In genomic region chr7:118428937-118429336, GRCm38 (mm10) we compare ENCODE assay signal across 21 mouse cellular contexts. TPM values are rescaled to one million over a fixed set of nuclear protein-coding genes. Genes with fewer than 3 reads are reported as not detected.
DNase-seq lines count a peak whose midpoint lies in the region; ATAC-seq lines count a peak whose summit lies in the region.
"Had no signal": no experiment of that assay in that cellular context is flagged by ENCODE, and none has a peak within 500 bp of the region (broad histone marks: within the 10 kb centered on the region; RNA-seq: fewer than 3 reads in every experiment).

No protein-coding gene starts in this region.

- no peaks in the 10 kb centered on the region for H3K36me3 ChIP-seq in forebrain, embryonic 14.5 days (ENCODE audit: control insufficient read depth, insufficient read depth, low read length)
- H3K36me3 ChIP-seq in forebrain, embryonic 11.5 days (ENCODE audit: control insufficient read depth, insufficient read depth, low read length): no peaks in the 10 kb centered on the region

- no peaks in the 10 kb centered on the region for H3K4me1 ChIP-seq in forebrain, embryonic 14.5 days (ENCODE audit: control insufficient read depth, insufficient read depth, low read length)
- H3K4me1 ChIP-seq in forebrain, embryonic 11.5 days (replicated peaks; ENCODE audit: control insufficient read depth, insufficient read depth, low read length): no peaks in the 10 kb centered on the region

- H3K4me2 ChIP-seq in forebrain, embryonic 14.5 days (ENCODE audit: low read length): no peak overlapping the region
- no peak overlapping the region for H3K4me2 ChIP-seq in forebrain, embryonic 11.5 days (ENCODE audit: low read depth, low read length, severe bottlenecking)
- H3K4me2 ChIP-seq: heart, embryonic 11.5 days had no signal

- no peak overlapping the region for H3K27ac ChIP-seq in forebrain, embryonic 14.5 days (ENCODE audit: low read depth, low read length)
- no peak overlapping the region for H3K27ac ChIP-seq in forebrain, embryonic 11.5 days (ENCODE audit: low read depth, low read length)
- H3K27ac ChIP-seq: kidney, postnatal 0 days; macrophage had no signal

- no peaks in the 10 kb centered on the region for H3K27me3 ChIP-seq in forebrain, embryonic 14.5 days (replicated peaks; ENCODE audit: control insufficient read depth, insufficient read depth, low read length)
- no peaks in the 10 kb centered on the region for H3K27me3 ChIP-seq in forebrain, embryonic 11.5 days (ENCODE audit: control insufficient read depth, insufficient read depth, low read length)

- H3K9ac ChIP-seq in forebrain, embryonic 14.5 days (ENCODE audit: low read length): no peak overlapping the region
- H3K9ac ChIP-seq in forebrain, embryonic 11.5 days (ENCODE audit: low read length): no peak overlapping the region
- H3K9ac ChIP-seq: liver, postnatal 0 days had no signal

- H3K9me3 ChIP-seq in forebrain, embryonic 14.5 days (replicated peaks; ENCODE audit: control insufficient read depth, low read length): no peaks in the 10 kb centered on the region
- no peaks in the 10 kb centered on the region for H3K9me3 ChIP-seq in forebrain, embryonic 11.5 days (ENCODE audit: control insufficient read depth, low read length)

- peak; percentile 39 for DNase-seq in forebrain, embryonic 14.5 days (ENCODE audit: low spot score)
- DNase-seq in forebrain, embryonic 11.5 days (ENCODE audit: low spot score): no peak
- DNase-seq in frontal cortex, postnatal 25 days (ENCODE audit: low spot score in 2 of 2): peak; percentile 42 to 52
- DNase-seq in layer of hippocampus, postnatal 36 days: peak; percentile 79 to 81
- peak; percentile 60 for DNase-seq in right cerebral cortex, postnatal 14 days
- DNase-seq in cerebellum, adult 9-11 months: no peak
- no peak for DNase-seq in T-cell, adult 2 months (ENCODE audit: low spot score)
- no peak for DNase-seq in cerebellum, postnatal 4 days (ENCODE audit: low spot score in 2 of 2)
- DNase-seq: B cell, adult 2 months; cerebellum, adult 11-12 months; embryo, embryonic 11 days; gastrocnemius, postnatal 25 days; liver, postnatal 0 days; retina, postnatal 1 day; thymus, adult 2 months had no signal

- ATAC-seq in forebrain, embryonic 14.5 days: peak; percentile 69
- ATAC-seq in forebrain, embryonic 11.5 days (replicated peaks; ENCODE audit: low FRiP score): no peak
- ATAC-seq: inflammation-experienced regulatory T-cells, adult 6 months; liver, postnatal 0 days had no signal

- no peak overlapping the region for H3K4me3 ChIP-seq in forebrain, embryonic 14.5 days (ENCODE audit: low read depth, low read length)
- H3K4me3 ChIP-seq in forebrain, embryonic 11.5 days (ENCODE audit: low read depth, low read length): no peak overlapping the region
- H3K4me3 ChIP-seq: erythroblast, embryonic 14.5 days had no signal

- WGBS in forebrain, embryonic 14.5 days: 84% methylated on average over 2 of the region's 2 CpGs
- 83% methylated on average over 2 of the region's 2 CpGs for WGBS in forebrain, embryonic 11.5 days

RNA-seq across cellular contexts. Expression of gene Syt17, which starts 19.1 kb away (rescaled TPM):
- polyA plus RNA-seq in forebrain, embryonic 14.5 days (2014; fragmentation: Nextera tagmentation; extraction: Ambion mirVana): 5.0 and 6.2 TPM in 2 replicates
- polyA plus RNA-seq in forebrain, embryonic 11.5 days (2014; fragmentation: Nextera tagmentation; extraction: Ambion mirVana): 2.4 and 3.2 TPM in 2 replicates
- 10 to 100 TPM; 87.4 to 92.0 TPM for total RNA-seq in layer of hippocampus, postnatal 36 days (2021)
- total RNA-seq: hematopoietic stem cell, adult 5-6 weeks had no signal
- polyA plus RNA-seq: macrophage had no signal

Comparison
In these comparisons a context has a peak if more than half of its experiments do, and no peak if none do; other contexts are left out.
1. DNase-seq: peak in forebrain, embryonic 14.5 days (single experiment), frontal cortex, postnatal 25 days (2 of 2), layer of hippocampus, postnatal 36 days (2 of 2) and right cerebral cortex, postnatal 14 days (single experiment); none in forebrain, embryonic 11.5 days (single experiment), cerebellum, adult 9-11 months (single experiment), T-cell, adult 2 months (single experiment) and cerebellum, postnatal 4 days (0 of 2).